Mouse (Mus musculus): ENCODE data around the gene Klhl23. TPM values are rescaled to one million over a fixed set of nuclear protein-coding genes. Genes with fewer than 3 reads are reported as not detected.

Klhl23 gene
- total RNA-seq, 2 experiments from 2014 or later = 1.6 to 6.7 TPM

GRCm38 (mm10) chr2:69826380-69826779, 4.6 kb downstream of the Klhl23 start:
- ATAC-seq (replicated peaks; ENCODE audit: low FRiP score, poor library complexity, severe bottlenecking) = no peak

GRCm38 (mm10) chr2:69828031-69828430, 6.3 kb downstream of the Klhl23 start:
- ATAC-seq (replicated peaks; ENCODE audit: low FRiP score, poor library complexity, severe bottlenecking) = no peak

GRCm38 (mm10) chr2:69829680-69830079, 7.9 kb downstream of the Klhl23 start:
- no peak for ATAC-seq (replicated peaks; ENCODE audit: low FRiP score, poor library complexity, severe bottlenecking)

- ATAC-seq (replicated peaks; ENCODE audit: low FRiP score, poor library complexity, severe bottlenecking) = no peak
Measured at GRCm38 (mm10) chr2:69830116-69830515, 8.4 kb downstream of the Klhl23 start.

- ATAC-seq (replicated peaks; ENCODE audit: low FRiP score, poor library complexity, severe bottlenecking) = no peak
Measured at GRCm38 (mm10) chr2:69837244-69837967, 15.7 kb downstream of the Klhl23 start.

GRCm38 (mm10) chr2:69837996-69838395, 16.3 kb downstream of the Klhl23 start:
- peak; percentile 83; the same call in 1 of the 2 replicates for ATAC-seq (replicated peaks; ENCODE audit: low FRiP score, poor library complexity, severe bottlenecking)

GRCm38 (mm10) chr2:69838707-69839106, 17.0 kb downstream of the Klhl23 start:
- no peak for ATAC-seq (replicated peaks; ENCODE audit: low FRiP score, poor library complexity, severe bottlenecking)

- no peak for ATAC-seq (replicated peaks; ENCODE audit: low FRiP score, poor library complexity, severe bottlenecking)
Measured at GRCm38 (mm10) chr2:69840261-69840660, 18.5 kb downstream of the Klhl23 start.

- no peak for ATAC-seq (replicated peaks; ENCODE audit: low FRiP score, poor library complexity, severe bottlenecking)
Measured at GRCm38 (mm10) chr2:69849215-69849614, 27.5 kb downstream of the Klhl23 start.

GRCm38 (mm10) chr2:69851427-69852058, 29.8 kb downstream of the Klhl23 start:
- ATAC-seq (replicated peaks; ENCODE audit: low FRiP score, poor library complexity, severe bottlenecking) = peak; percentile 75

GRCm38 (mm10) chr2:69856392-69856791, 34.6 kb downstream of the Klhl23 start:
- ATAC-seq (replicated peaks; ENCODE audit: low FRiP score, poor library complexity, severe bottlenecking) = no peak

GRCm38 (mm10) chr2:69857882-69858281, 36.1 kb downstream of the Klhl23 start:
- ATAC-seq (replicated peaks; ENCODE audit: low FRiP score, poor library complexity, severe bottlenecking) = no peak

GRCm38 (mm10) chr2:69860972-69861452, 39.3 kb downstream of the Klhl23 start:
- ATAC-seq (replicated peaks; ENCODE audit: low FRiP score, poor library complexity, severe bottlenecking) = peak; percentile 75

GRCm38 (mm10) chr2:69861485-69862091, 39.8 kb downstream of the Klhl23 start, which contains the start of gene Ssb:
Gene Ssb, plus strand, starts transcription at chr2:69861562.
- ATAC-seq (replicated peaks; ENCODE audit: low FRiP score, poor library complexity, severe bottlenecking) = peak; percentile 96

- ATAC-seq (replicated peaks; ENCODE audit: low FRiP score, poor library complexity, severe bottlenecking) = peak; percentile 32
Measured at GRCm38 (mm10) chr2:69862117-69862657, 40.4 kb downstream of the Klhl23 start.

GRCm38 (mm10) chr2:69883990-69884391, 62.2 kb downstream of the Klhl23 start:
- ATAC-seq (replicated peaks; ENCODE audit: low FRiP score, poor library complexity, severe bottlenecking) = no peak

GRCm38 (mm10) chr2:69884581-69884980, 62.8 kb downstream of the Klhl23 start:
- no peak for ATAC-seq (replicated peaks; ENCODE audit: low FRiP score, poor library complexity, severe bottlenecking)

- peak; percentile 31 for ATAC-seq (replicated peaks; ENCODE audit: low FRiP score, poor library complexity, severe bottlenecking)
Measured at GRCm38 (mm10) chr2:69885050-69885449, 63.3 kb downstream of the Klhl23 start.

- ATAC-seq (replicated peaks; ENCODE audit: low FRiP score, poor library complexity, severe bottlenecking) = peak; percentile 99
Measured at GRCm38 (mm10) chr2:69885451-69886305, 63.9 kb downstream of the Klhl23 start, which contains the start of gene Mettl5. Gene Mettl5, minus strand, starts transcription at chr2:69885615.
